Mouse (Mus musculus) left cerebral cortex, postnatal 25 days (tissue): ENCODE results near the gene D430042O09Rik. TPM values are rescaled to one million over a fixed set of nuclear protein-coding genes. Genes with fewer than 3 reads are reported as not detected.
"Not testable (repeated sequence)": the region's sequence is repeated elsewhere in the genome, so short reads cannot be mapped to it uniquely, and the experiment has no call there.

Experiments
- DNase-seq, 2 experiments: peaks; one replicate each; pipeline ENCODE4 v3.0.0; 2022; ENCODE audit warnings: low spot score in 2 of 2, mixed read lengths in 1 of 2
- intact Hi-C: fragments of 180-260 bp; cut with DNase I; formaldehyde crosslinking; loops from one replicate; pipeline ENCODE4 v1.15.1; 2025
- total RNA-seq, 2 experiments: library from RNA; stranded (reverse); gene quantifications; 2 replicates each; pipeline ENCODE4 v1.2.3; 2021

The D430042O09Rik gene
- 10 to 100 TPM; 21.8 to 31.6 TPM for total RNA-seq

DNA sequence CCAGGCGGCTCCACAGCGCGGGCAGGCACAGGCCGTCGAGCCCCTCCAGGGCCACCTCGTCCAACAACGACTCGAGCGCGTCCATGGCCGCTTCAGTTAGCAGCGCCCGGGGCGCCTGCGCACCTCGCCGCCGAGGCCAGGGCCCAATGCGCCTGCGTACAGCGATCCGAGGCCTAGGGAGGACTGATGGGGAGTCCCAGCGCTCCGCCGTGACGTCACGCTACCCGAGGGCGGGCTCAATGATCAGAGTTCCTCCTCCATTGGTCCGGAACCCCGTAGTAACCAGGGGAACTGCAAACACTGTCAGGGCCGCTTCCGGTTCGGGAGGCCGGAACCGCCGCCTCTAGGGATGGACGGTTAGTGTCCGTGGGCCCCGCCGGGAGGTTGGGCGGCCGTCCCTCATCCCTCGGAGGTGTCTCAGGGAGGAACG is at the start of gene D430042O09Rik, which contains the start of gene Gtf3c1:
TSS of gene D430042O09Rik (plus strand) at position 296 of the 430 bp plus-strand sequence.
TSS of gene Gtf3c1 (minus strand) at position 188 of the 430 bp plus-strand sequence.
- intact Hi-C loops: no loop called here
- DNase-seq: peak; percentile 99 to 100

DNA sequence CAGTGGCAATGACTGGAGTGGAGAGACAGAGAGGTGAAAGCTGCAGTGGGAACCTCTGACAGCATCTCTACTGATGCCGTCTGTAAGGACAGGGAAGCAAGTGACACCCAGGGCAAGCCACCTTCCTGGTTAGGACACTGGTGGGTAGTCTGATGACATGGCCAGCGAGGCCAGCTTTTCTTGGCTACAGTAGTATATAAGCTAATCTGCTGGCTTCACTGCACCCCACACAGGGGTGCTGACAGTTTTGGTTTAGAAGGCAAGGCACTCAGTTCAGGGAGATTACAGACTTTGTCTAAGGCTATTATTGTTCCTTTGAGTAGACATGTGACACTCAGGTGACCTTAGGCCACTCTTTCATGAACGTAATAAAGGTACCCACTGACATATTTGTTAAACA is 44.0 kb upstream of the D430042O09Rik start:
- intact Hi-C loops: no loop called here
- no peak for DNase-seq

DNA sequence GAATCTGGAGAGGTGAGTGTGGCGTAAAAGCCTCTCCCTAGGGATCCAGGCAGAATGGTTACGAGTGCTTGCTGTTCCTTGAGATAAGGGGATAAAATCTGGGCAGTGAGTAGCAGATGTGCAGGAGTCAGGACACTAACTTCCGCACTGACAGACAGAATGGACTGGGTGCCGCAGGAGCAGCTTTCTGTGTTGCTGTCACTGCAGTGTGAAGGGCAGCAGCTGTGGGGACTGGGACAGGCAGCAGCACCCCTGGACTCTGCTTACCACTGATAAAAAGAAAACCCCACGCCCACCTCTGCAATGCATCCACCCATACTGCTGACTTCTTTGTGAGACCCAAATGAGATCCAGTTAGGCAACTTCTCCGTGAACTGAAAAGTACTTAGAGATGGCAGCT is 36.8 kb upstream of the D430042O09Rik start:
- intact Hi-C loops: no loop called here

DNA sequence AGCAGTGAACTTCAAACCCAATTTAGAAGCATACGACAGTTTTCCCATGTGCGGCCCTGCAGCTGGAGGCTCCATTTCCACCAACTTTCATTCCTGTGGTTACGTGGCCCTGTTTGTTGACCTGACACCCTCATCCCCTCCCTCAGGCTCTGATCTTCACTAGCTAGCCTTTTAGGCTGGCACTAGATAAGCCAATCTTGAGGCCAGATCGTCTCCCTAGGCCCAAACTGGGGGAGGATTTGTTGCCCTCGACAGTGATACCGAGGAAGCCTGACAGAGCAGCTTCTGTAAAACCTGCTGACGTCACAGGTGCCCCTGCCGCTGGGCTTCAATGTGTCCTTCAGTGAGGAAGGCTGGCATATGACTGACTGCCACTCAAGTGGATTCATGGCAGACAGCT is 36.3 kb upstream of the D430042O09Rik start:
- intact Hi-C loops: no loop called here

More for the DNA sequence above, 36.8 kb upstream of the D430042O09Rik start:
- DNase-seq: no peak

DNA sequence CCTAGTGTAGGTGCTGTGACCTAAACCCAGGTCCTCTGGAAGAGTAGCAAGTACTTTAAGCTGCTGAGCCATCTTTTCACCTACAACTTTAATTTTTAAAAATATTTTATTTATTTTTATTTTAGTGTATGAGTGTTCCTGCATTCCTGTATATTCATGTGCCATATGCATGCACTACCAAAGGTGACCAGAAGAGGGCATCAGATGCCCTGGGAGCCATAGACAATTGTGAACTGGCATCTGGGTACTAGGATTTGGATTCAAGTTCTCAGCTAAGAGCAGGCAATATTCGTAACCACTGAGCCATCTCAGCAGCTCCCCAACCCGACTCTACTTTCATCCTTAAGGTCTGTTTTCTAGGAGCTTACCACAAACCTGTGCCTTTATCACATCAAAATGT is 32.8 kb upstream of the D430042O09Rik start:
- intact Hi-C loops: loop anchor here (2.0 kb wide), 1 partner anchor 408 kb away; the partner anchor contains the start of gene Gsg1l
- DNase-seq: peak; percentile 54 to 55

More for the DNA sequence above, 36.3 kb upstream of the D430042O09Rik start:
- no peak for DNase-seq

DNA sequence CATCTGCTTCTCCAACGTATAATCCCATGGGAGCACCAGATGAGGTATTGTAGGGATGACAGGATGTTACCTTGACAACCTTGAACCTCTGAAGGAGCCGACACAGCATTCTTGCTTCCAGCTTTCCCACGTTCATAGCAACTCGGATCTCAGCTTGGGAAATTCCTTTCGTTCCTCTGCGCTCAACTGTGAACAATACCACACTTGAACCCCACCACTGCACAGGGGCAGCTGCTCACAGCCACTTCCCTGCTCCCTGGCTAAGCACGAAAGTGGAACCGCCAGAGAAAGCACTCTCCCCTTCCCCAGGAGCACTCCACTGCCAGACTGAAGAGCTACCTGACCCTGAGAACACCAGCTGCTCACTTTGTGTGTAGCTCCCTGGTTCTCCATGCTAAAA is 28.9 kb upstream of the D430042O09Rik start:
- intact Hi-C loops: no loop called here
- no peak for DNase-seq

DNA sequence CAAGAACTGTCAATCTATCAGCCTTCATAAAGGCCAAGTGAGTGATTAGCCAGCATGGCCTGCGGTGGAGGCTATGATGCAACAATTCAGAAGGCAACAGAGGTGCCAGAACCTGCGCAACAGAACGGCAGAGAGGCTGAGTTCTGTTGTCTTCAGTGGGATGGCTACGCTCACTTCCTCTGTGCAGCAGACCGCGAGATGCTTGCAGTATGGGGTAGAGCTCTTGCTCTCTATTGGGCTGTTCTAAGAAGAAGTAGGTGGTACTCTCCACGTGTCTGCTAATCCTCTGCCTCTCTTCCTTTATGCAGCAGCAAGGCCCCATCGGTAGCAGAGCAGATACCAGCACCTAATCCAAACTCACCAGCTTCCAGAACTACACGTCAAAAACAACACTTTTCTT is 27.8 kb upstream of the D430042O09Rik start:
- intact Hi-C loops: no loop called here
- DNase-seq: no peak

DNA sequence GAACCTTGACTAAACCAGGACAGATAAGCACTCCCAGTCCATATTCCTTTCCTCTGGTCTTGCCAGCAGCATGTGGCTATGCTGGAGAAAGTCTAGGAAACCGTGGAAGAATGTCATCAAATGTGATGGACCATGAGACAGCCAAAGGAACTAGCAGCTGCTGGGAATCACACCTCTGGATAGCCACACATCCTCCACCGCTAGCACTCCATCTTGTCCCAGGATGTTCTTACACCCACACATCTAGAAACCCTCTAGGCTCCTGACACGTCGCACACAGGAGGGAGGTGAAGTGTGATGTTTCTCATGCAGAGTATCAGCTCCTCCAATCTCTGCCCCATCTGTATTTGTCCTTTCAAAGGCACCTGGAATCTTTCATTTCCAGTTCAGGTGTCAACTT is 17.2 kb upstream of the D430042O09Rik start:
- intact Hi-C loops: loop anchor here (5.0 to 10.0 kb wide), 2 partner anchors 314 to 392 kb away; partner anchors contain the start of gene Gsg1l

DNA sequence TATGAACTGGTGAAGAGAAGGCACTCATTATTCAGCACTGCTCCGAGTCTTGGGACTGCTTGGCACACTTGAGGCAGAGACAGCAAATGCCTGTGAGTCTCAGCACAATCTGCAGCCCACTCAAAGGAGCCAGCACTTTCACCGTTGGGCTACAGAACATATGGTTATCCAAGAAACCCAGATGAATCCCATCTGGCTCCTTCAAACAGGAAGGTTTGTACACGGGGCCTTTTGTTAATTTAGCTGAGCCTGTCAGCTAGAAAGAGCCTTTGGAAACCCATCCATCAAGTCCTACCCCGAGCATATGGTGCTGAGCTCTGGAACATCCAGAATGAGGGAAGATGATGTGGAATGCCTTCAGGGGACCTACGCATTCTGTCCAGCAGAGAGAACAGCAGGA is 13.6 kb upstream of the D430042O09Rik start:
- peak; percentile 58 to 96 for DNase-seq
- intact Hi-C loops: loop anchor here (5.0 to 10.0 kb wide), 2 partner anchors 311 to 388 kb away; partner anchors contain the start of gene Gsg1l

More for the DNA sequence above, 17.2 kb upstream of the D430042O09Rik start:
- peak; percentile 27 to 71 for DNase-seq

DNA sequence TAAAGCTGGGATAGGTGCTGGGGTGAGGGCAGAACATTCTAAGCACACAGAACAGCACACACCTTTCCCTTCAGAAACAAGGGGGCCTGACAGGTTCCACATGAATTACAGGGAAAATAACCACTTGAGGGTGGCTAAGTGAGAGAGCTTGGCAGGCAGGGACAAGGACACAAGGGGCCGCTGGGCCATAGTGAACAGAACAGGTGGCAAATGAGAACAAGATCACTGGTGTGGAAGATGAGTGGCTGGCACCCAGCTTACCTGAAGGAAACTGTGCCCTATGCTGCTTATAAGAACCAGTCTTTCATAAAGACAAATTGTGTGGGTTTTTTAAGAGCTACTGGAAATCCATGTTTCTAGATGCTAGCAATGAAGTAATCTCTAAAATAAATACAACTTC is 4.9 kb upstream of the D430042O09Rik start:
- DNase-seq: no peak
- intact Hi-C loops: no loop called here

DNA sequence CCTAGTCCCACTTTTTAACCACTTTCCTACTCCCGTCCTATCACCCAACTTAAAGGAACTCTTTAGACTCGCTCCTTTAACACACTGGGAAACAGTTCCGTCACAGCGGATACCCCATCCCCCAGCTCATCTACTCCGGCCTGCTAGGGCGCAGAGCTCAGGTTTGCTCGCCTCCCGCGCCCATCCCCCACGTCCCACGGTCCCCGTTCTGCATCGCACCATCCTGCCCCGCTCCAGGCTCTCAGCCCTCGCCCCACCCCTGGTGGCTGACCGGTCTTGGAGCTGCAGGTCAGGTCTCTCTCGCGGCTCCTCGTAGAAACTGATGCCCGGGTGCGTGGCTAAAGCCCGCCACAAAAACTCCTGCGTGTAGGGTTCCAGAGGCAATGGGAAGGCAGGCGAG is 502 bp upstream of the D430042O09Rik start:
- intact Hi-C loops: no loop called here
- peak in 1 of 2 experiments; percentile 52 for DNase-seq

DNA sequence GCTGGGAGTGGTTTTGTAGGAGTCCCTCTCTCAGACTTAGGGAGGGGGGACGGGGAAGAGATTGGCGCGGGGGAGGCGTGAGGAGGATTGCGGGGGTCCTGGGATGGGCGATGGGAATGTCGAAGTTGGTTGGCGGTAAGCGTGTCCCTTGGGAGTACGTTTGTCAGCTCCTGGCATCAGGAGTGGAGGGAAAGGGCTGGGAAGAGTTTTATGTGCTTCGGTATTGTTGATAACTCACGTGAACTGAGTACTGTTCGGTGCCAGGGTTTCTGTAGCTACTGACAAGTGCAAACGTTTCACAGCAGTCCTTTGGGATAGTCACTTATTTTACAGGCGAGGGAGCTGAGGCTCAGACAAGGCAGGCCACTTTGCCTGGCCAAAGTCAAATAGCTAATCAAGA is 412 bp downstream of the D430042O09Rik start:
- intact Hi-C loops: no loop called here
- DNase-seq: peak in 1 of 2 experiments; percentile 25

DNA sequence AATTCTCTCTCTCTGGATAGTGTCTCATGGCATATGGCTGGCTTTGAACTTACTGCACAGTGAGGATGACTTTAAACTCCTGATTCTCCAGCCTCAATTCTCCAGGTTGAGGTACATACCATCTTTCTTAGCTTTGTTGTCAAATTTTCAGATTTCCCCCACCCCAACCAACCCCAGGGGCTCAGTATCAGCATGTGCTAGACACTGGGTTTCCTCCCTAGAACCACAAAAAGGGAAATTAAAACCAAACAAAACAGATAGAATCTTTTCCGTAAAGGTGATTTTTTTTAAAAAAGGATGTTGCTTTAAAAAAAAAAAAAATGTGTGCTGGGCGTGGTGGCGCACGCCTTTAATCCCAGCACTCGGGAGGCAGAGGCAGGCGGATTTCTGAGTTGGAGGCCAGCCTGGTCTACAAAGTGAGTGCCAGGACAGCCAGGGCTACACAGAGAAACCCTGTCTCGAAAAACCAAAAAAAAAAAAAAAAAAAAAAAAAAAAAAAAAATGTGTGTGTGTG is 5.9 kb downstream of the D430042O09Rik start:
- DNase-seq, intact Hi-C loops: not testable (repeated sequence)

DNA sequence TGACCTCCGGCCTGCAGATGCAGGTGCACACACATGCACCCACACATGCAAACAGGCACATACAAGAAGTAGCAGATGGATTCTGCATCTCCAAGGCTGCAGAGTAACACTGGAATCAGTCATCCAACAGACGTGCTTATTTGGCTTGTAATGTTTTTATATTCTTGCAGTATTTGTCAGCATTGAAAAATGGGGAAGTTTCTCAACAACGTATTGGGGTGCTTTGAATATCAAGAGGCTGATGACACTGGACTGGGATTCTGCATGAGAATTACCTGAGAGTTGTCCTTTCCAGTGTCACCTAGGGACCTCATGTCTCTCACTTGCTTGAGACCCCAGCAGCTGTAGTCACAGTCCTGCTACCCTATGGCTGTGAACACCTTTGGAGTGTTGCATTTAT is 7.1 kb downstream of the D430042O09Rik start:
- no peak for DNase-seq
- intact Hi-C loops: no loop called here

DNA sequence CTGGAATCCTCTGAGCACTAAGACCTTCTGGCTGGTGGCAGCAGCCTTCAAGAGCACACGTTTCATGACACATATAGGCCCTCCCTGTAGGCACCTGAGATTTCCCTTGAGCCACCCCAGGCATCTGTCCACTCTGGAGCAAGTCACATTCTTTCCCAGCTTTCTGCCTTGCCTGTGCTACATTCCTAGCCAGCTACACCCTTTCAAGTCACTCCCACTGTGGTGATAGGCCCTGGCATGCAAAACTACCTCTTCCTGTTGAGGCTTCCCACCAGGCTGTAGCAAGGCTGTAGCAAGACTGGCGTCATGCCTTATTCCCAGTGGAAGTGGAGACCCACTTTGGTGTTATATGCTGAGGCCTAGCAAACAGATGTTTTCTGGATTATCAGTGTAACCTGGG is 9.0 kb downstream of the D430042O09Rik start:
- intact Hi-C loops: no loop called here
- DNase-seq: no peak

DNA sequence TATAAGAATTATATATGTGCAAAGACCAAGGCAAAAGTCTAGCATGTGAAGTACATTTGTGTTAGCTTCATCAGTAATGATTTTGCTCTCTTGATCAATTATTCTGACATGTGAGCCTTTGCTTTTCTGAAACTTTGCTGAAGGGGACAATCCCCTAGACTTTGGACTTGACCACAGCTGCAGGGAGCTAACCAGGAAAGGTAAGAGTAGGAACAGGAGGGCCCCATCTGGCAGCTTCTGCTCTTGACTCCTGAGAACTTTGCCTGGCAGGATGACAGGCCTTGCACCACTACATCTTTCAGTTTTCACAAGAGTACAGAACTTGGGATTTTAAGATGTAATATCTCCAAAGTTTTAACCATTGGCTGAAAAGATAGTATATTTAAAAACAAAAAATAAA is 9.9 kb downstream of the D430042O09Rik start:
- intact Hi-C loops: no loop called here
- no peak for DNase-seq

DNA sequence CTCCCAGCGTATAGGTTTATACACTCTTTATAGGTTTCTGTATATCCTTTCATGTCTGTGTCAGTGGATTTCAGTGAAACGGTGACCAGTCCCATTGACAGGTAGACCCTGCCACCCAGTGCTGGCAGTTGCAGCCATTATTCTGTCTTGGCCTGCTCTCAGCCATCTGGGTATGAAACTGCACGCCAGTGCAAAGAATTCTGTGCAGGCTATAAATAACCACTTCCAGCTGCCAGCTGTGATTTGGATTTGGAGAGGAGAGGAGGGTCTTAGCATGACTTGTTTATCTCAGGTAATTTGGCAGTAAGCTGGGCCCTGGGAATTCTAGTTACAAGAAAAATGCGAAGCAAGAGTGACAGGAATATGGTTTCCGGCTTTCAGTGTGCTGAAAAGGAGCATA is 12.7 kb downstream of the D430042O09Rik start:
- intact Hi-C loops: no loop called here

DNA sequence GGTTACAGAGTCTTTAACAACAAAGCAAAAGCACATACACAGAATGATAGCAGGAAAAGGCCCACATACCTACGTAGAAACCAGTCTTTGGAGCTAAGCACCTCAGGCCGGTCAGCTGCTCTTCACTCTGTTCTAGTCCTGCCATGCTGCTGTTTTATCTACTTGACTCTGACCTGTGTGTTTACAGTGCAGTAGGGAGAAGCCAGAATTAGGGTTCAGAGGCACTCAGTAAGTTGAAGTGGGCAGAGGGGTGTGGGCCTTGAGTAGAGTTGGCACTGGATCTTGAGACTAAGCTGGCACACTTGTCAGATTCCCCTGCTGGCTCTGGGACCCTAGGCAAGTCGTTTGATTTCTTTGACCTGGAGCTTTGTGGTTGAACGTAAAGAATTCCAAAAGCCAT is 13.3 kb downstream of the D430042O09Rik start:
- intact Hi-C loops: no loop called here
- no peak for DNase-seq

More for the DNA sequence above, 12.7 kb downstream of the D430042O09Rik start:
- DNase-seq: no peak

DNA sequence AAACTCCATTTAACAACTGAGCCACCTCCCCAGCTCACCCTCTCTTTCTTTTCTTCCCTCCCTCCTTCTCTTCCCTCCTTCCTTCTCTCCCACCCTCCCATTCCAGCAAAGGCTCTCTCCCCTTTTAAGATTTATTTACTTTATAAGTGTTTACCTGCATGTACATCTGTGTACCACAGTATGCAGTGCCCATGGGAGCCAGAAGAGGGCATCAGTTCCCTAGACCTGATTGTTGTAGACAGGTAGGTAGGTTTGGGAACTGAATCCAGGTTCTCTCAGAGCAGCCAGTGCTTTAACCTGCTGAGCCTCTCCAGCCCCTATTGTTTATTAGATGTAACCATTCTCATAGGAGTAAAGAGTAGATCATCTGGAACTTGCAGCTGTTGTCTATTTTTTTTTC is 14.4 kb downstream of the D430042O09Rik start:
- no peak for DNase-seq
- intact Hi-C loops: no loop called here

DNA sequence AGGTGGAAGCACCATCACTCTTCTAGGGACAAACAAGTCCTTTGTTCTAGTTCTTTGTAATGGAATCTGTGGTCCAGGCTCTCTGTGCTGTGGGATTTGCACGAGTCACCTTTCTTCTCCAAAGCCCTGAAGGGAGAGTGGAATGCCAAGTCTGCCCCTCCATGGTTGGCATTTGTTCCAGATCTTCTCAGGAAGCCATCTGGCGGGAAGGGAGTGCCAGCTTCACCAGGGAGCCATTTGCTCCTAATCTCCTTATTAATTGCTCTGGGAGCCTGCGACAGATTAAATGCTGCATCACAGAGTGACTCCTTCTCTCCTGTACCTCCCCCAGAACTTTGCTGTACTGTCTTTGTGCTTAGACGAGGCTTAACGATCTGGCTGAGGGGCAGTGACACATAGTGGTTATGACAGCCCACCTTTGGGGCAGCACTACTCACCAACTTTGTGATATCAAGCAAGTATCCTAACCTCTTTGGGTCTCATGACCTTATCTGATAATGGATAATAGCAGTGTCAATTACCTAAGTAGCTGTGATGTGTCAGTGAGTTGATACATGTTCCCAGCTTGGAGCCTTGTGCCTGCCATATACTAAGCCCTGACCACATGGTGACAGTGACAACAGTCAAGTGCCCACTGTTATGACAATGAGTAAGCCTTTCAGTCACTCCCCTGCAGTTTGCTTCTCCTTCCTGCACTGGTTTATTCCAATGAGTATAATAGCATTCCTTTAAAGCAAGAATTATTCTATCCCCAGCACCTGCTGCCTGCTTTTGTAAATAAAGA is 15.7 kb downstream of the D430042O09Rik start:
- intact Hi-C loops: no loop called here
- no peak for DNase-seq

DNA sequence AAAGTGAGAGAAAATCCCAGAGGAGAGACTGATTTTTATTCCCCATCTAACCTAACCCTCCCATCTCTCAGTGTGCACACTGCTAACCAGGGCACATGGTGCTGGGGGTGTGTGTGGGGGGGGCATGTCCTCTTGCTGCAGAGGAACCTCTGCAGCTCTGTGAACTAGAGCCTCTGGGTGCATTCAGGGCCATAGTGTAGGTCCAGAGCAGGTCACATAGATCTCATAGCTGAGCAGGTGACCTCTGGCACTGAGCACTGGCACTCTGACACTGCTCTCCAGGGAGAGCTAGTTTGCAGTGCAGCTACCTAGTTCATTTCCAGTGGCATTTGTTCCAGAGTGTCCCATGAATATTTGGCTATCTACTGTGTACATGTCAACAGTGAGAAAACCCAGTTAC is 24.0 kb downstream of the D430042O09Rik start:
- no peak for DNase-seq
- intact Hi-C loops: no loop called here
